ENCODE assay signal across 12 mouse cellular contexts in the genomic region with DNA sequence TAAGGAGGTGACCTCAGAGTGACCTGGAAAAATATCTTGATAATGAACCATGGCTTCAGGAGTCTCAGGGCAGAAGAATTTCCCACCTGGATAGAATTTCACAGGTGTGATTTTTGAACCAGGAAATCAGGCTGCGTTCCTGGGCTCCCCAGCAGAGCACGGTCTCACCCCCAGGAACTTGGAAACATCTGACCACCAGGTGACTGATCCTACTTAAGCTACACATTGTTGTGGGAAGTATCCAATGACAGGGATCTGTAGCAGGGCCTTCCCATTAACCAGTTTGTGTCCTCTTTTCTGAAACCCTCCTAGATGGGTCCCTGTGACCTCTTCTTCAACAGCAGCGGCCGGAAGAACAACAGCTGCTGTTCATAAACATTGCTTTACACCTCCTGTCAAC.
DNase-seq lines count a peak whose midpoint lies in the region; ATAC-seq and TF ChIP-seq lines count a peak whose summit lies in the region.
"Had no signal": no experiment of that assay in that cellular context is flagged by ENCODE, and none has a peak within 500 bp of the region (broad histone marks: within the 10 kb centered on the region; RNA-seq: fewer than 3 reads in every experiment).

No protein-coding gene starts in this region.

- no peak overlapping the region for H3K4me3 ChIP-seq in heart, adult 2 months
- no peak overlapping the region for H3K4me3 ChIP-seq in liver, embryonic 12.5 days
- no peak overlapping the region for H3K4me3 ChIP-seq in intestine, embryonic 15.5 days (replicated peaks)
- H3K4me3 ChIP-seq in small intestine, adult 2 months (ENCODE audit: low read depth, low read length), result no peak overlapping the region
- H3K4me3 ChIP-seq: embryonic facial prominence, embryonic 12.5 days; liver, embryonic 13.5 days; megakaryocyte, embryonic 14.5 days; neural tube, embryonic 15.5 days had no signal

- peak in 1 of 2 experiments; percentile 15 for DNase-seq in heart, adult 2 months
- no peak for DNase-seq in heart, adult 18-20 months
- DNase-seq in liver, result no peak
- DNase-seq in spleen, adult 12 weeks (ENCODE audit: low spot score), result no peak
- no peak for DNase-seq in layer of hippocampus, postnatal 25 days (ENCODE audit: extremely low spot score in 1 of 2, low spot score in 1 of 2)

- H3K9ac ChIP-seq in heart, adult 2 months (ENCODE audit: low read depth, low read length), result no peak overlapping the region
- H3K9ac ChIP-seq in liver, embryonic 12.5 days, result no peak overlapping the region
- H3K9ac ChIP-seq in intestine, embryonic 15.5 days, result no peak overlapping the region
- H3K9ac ChIP-seq: embryonic facial prominence, embryonic 12.5 days; liver, embryonic 13.5 days; neural tube, embryonic 15.5 days had no signal

- 95% methylated on average over 4 of the region's 4 CpGs for WGBS in heart, adult 2 months
- 74% methylated on average over 4 of the region's 4 CpGs for WGBS in liver, embryonic 12.5 days (ENCODE audit: insufficient replicate concordance)
- 52% methylated on average over 4 of the region's 4 CpGs for WGBS in intestine, embryonic 15.5 days
- 60% methylated on average over 4 of the region's 4 CpGs for WGBS in small intestine, adult 2 months

- no peak for ATAC-seq in liver, embryonic 12.5 days
- peak; percentile 2; the same call in 1 of the 2 replicates for ATAC-seq in intestine, embryonic 15.5 days

- H3K4me2 ChIP-seq in liver, embryonic 12.5 days, result no peak overlapping the region
- no peak overlapping the region for H3K4me2 ChIP-seq in intestine, embryonic 15.5 days (replicated peaks)
- H3K4me2 ChIP-seq: embryonic facial prominence, embryonic 12.5 days; liver, embryonic 13.5 days; neural tube, embryonic 15.5 days had no signal

- no peaks in the 10 kb centered on the region for H3K9me3 ChIP-seq in liver, embryonic 12.5 days (replicated peaks)
- H3K9me3 ChIP-seq in intestine, embryonic 15.5 days, result no peaks in the 10 kb centered on the region
- H3K9me3 ChIP-seq: embryonic facial prominence, embryonic 12.5 days; liver, embryonic 13.5 days; megakaryocyte, embryonic 14.5 days; neural tube, embryonic 15.5 days had no signal

- intact Hi-C loops in heart, adult 2 months (cut with DNase I), result loop anchor here (2.0 to 5.0 kb wide), 2 partner anchors 124 to 319 kb away; no protein-coding TSS in a partner anchor

- peaks cover 26% of the 10 kb centered on the region for H3K4me1 ChIP-seq in heart, adult 2 months (ENCODE audit: control insufficient read depth, insufficient read depth, low read length)
- H3K4me1 ChIP-seq in liver, embryonic 12.5 days, result peaks cover 47% of the 10 kb centered on the region
- H3K4me1 ChIP-seq in intestine, embryonic 15.5 days (replicated peaks), result peaks cover 30% of the 10 kb centered on the region
- peaks cover 14% of the 10 kb centered on the region for H3K4me1 ChIP-seq in small intestine, adult 2 months (ENCODE audit: control insufficient read depth, insufficient read depth, insufficient read length, low read length)

- H3K27me3 ChIP-seq in heart, adult 2 months (ENCODE audit: control insufficient read depth, insufficient read depth, low read length), result no peaks in the 10 kb centered on the region
- 0 out of 2 replicates have a peak, but pooled peaks cover 5% of the 10 kb centered on the region for H3K27me3 ChIP-seq in liver, embryonic 12.5 days (replicated peaks)
- H3K27me3 ChIP-seq in intestine, embryonic 15.5 days (replicated peaks), result no peaks in the 10 kb centered on the region
- H3K27me3 ChIP-seq in small intestine, adult 2 months (ENCODE audit: control insufficient read depth, insufficient read depth, low read length), result no peaks in the 10 kb centered on the region
- H3K27me3 ChIP-seq: embryonic facial prominence, embryonic 12.5 days had no signal

- H3K79me2 ChIP-seq in heart, adult 2 months (replicated peaks; ENCODE audit: control insufficient read depth, insufficient read depth, low read length), result no peaks in the 10 kb centered on the region

- H3K27ac ChIP-seq in heart, adult 2 months, result peak overlapping the region; percentile 54
- 0 out of 2 replicates have a peak overlapping the region, but pooled peaks have one; percentile 0 for H3K27ac ChIP-seq in liver, embryonic 12.5 days
- 0 out of 2 replicates have a peak overlapping the region, but pooled peaks have one; percentile 56 for H3K27ac ChIP-seq in intestine, embryonic 15.5 days
- H3K27ac ChIP-seq in small intestine, adult 2 months (ENCODE audit: insufficient read depth, low read depth, low read length), result peak overlapping the region; percentile 28
- H3K27ac ChIP-seq: neural tube, embryonic 15.5 days had no signal

- no peak for TF ChIP-seq CTCF in heart, adult 2 months (IDR thresholded peaks at IDR 0.05)
- TF ChIP-seq CTCF in small intestine, adult 2 months (IDR thresholded peaks at IDR 0.05; ENCODE audit: extremely low read depth, insufficient read length, insufficient replicate concordance, low read depth, low read length), result no peak

- no peak for TF ChIP-seq POLR2A in heart, adult 2 months (IDR thresholded peaks at IDR 0.05; ENCODE audit: insufficient read depth, low read depth, low read length)
- no peak for TF ChIP-seq POLR2A in small intestine, adult 2 months (IDR thresholded peaks at IDR 0.05; ENCODE audit: low read depth, low read length)

- H3K36me3 ChIP-seq in heart, adult 2 months (ENCODE audit: control insufficient read depth, insufficient read depth, low read length), result peaks cover 3% of the 10 kb centered on the region; the same call in 1 of the 2 replicates
- H3K36me3 ChIP-seq in liver, embryonic 12.5 days, result no peaks in the 10 kb centered on the region
- H3K36me3 ChIP-seq in intestine, embryonic 15.5 days, result no peaks in the 10 kb centered on the region
- H3K36me3 ChIP-seq in small intestine, adult 2 months (ENCODE audit: control insufficient read depth, insufficient read depth, low read length), result no peaks in the 10 kb centered on the region
- H3K36me3 ChIP-seq: embryonic facial prominence, embryonic 12.5 days; liver, embryonic 13.5 days; neural tube, embryonic 15.5 days had no signal

- TF ChIP-seq EP300 in heart, adult 2 months (IDR thresholded peaks at IDR 0.05; ENCODE audit: insufficient read depth, low read depth, low read length), result no peak

Comparison
In these comparisons a context has a peak if more than half of its experiments do, and no peak if none do; other contexts are left out.
1. H3K27ac ChIP-seq: peak in every context shown above with its lines; median percentile 56 in intestine, embryonic 15.5 days; 54 in heart, adult 2 months; 28 in small intestine, adult 2 months; 0 in liver, embryonic 12.5 days.